Mouse (Mus musculus) liver, embryonic 12.5 days (tissue): ENCODE data around the gene Elfn1. TPM values are rescaled to one million over a fixed set of nuclear protein-coding genes. Genes with fewer than 3 reads are reported as not detected.

Experiments used
- ATAC-seq: fragments of 200-750 bp; cut with Nextera tagmentation; 2 replicates; pipeline ENCODE4 v1.8.0; 2017; ENCODE audit warnings: moderate number of reproducible peaks, mild to moderate bottlenecking, moderate library complexity
- H3K27ac ChIP-seq: fragments of 300-500 bp; sonication (generic); 2 replicates; pipeline ENCODE4 v1.5.1; 2016; ENCODE audit warnings: mild to moderate bottlenecking
- H3K27me3 ChIP-seq: fragments of 300-500 bp; sonication (generic); replicated peaks from 2 replicates; pipeline ENCODE4 v1.6.1; 2016; ENCODE audit warnings: mild to moderate bottlenecking, moderate library complexity
- H3K36me3 ChIP-seq: fragments of 300-500 bp; sonication (generic); 2 replicates; pipeline ENCODE4 v1.6.1; 2016; ENCODE audit warnings: mild to moderate bottlenecking, moderate library complexity
- H3K4me1 ChIP-seq: fragments of 300-500 bp; sonication (generic); 2 replicates; pipeline ENCODE4 v1.6.1; 2016
- H3K4me2 ChIP-seq: fragments of 300-500 bp; sonication (generic); 2 replicates; pipeline ENCODE4 v1.6.1; 2016; ENCODE audit warnings: mild to moderate bottlenecking, moderate library complexity
- H3K4me3 ChIP-seq: fragments of 300-500 bp; sonication (generic); 2 replicates; pipeline ENCODE4 v1.5.1; 2016; ENCODE audit warnings: mild to moderate bottlenecking, moderate library complexity
- H3K9ac ChIP-seq: fragments of 300-500 bp; sonication (generic); 2 replicates; pipeline ENCODE4 v1.6.1; 2016; ENCODE audit warnings: mild to moderate bottlenecking, moderate library complexity
- H3K9me3 ChIP-seq: fragments of 300-500 bp; sonication (generic); replicated peaks from 2 replicates; pipeline ENCODE4 v1.6.1; 2016; ENCODE audit warnings: mild to moderate bottlenecking, moderate library complexity
- WGBS: fragments of 180-500 bp; shearing (Covaris S2); methylation state at CpG from one replicate; pipeline ENCODE4 v1.1.7; 2016; ENCODE audit not compliant: insufficient replicate concordance; 5-methylcytosine and 5-hydroxymethylcytosine counted together
- polyA plus RNA-seq: library from polyadenylated mRNA; unstranded; fragments of >200 nt; fragmentation: Nextera tagmentation; extraction: Ambion mirVana; gene quantifications from 2 replicates; pipeline ENCODE4 v1.2.1, GENCODE M21; 2016

Elfn1 gene
- polyA plus RNA-seq, 1 experiment from 2014 or later, result 0.14 TPM

GRCm38 (mm10) chr5:139921666-139922065 is 13.9 kb downstream of the Elfn1 start:
- no peak for ATAC-seq
- H3K27me3 ChIP-seq, result peaks cover 42% of the 10 kb centered on the region
- H3K4me3 ChIP-seq, result no peak overlapping the region
- no peaks in the 10 kb centered on the region for H3K4me1 ChIP-seq
- H3K27ac ChIP-seq, result no peak overlapping the region
- no peak overlapping the region for H3K4me2 ChIP-seq
- no peak overlapping the region for H3K9ac ChIP-seq
- H3K9me3 ChIP-seq, result 0 out of 2 replicates have a peak, but pooled peaks cover 7% of the 10 kb centered on the region
- H3K36me3 ChIP-seq, result no peaks in the 10 kb centered on the region
- 59% methylated on average over 11 of the region's 11 CpGs for WGBS

- peaks cover 36% of the 10 kb centered on the region for H3K27me3 ChIP-seq
- H3K27ac ChIP-seq, result no peak overlapping the region
- H3K4me3 ChIP-seq, result no peak overlapping the region
- WGBS, result 85% methylated on average over 8 of the region's 8 CpGs
- H3K36me3 ChIP-seq, result no peaks in the 10 kb centered on the region
- no peak overlapping the region for H3K4me2 ChIP-seq
- no peak for ATAC-seq
- 0 out of 2 replicates have a peak, but pooled peaks cover 7% of the 10 kb centered on the region for H3K9me3 ChIP-seq
- no peaks in the 10 kb centered on the region for H3K4me1 ChIP-seq
- no peak overlapping the region for H3K9ac ChIP-seq
Observed at GRCm38 (mm10) chr5:139923867-139924266, 16.1 kb downstream of the Elfn1 start.

GRCm38 (mm10) chr5:139930102-139930501 is 22.4 kb downstream of the Elfn1 start:
- WGBS, result 75% methylated on average over 12 of the region's 12 CpGs
- Histone ChIP-seq H3K4me3 (no peak overlapping the region), H3K36me3 (no peaks in the 10 kb centered on the region), H3K27ac (no peak overlapping the region), H3K27me3 (peaks cover 38% of the 10 kb centered on the region), H3K9me3 (no peaks in the 10 kb centered on the region), H3K4me1 (peaks cover 11% of the 10 kb centered on the region; the same call in 1 of the 2 replicates), H3K4me2 (no peak overlapping the region), H3K9ac (no peak overlapping the region)
- ATAC-seq, result no peak

- Histone ChIP-seq H3K27ac (no peak overlapping the region), H3K27me3 (peaks cover 42% of the 10 kb centered on the region), H3K4me2 (peak overlapping the region; percentile 10; the same call in 1 of the 2 replicates), H3K4me3 (no peak overlapping the region), H3K9me3 (no peaks in the 10 kb centered on the region), H3K9ac (no peak overlapping the region), H3K4me1 (peaks cover 11% of the 10 kb centered on the region; the same call in 1 of the 2 replicates), H3K36me3 (no peaks in the 10 kb centered on the region)
- 3% methylated on average over 12 of the region's 12 CpGs for WGBS
- no peak for ATAC-seq
Observed at GRCm38 (mm10) chr5:139930927-139931351, 23.2 kb downstream of the Elfn1 start.

GRCm38 (mm10) chr5:139931947-139932540 is 24.3 kb downstream of the Elfn1 start:
- Histone ChIP-seq H3K4me2 (no peak overlapping the region), H3K9ac (no peak overlapping the region), H3K27ac (no peak overlapping the region), H3K4me1 (peaks cover 11% of the 10 kb centered on the region; the same call in 1 of the 2 replicates), H3K36me3 (no peaks in the 10 kb centered on the region), H3K4me3 (no peak overlapping the region), H3K9me3 (no peaks in the 10 kb centered on the region), H3K27me3 (peaks cover 40% of the 10 kb centered on the region)
- no peak for ATAC-seq
- WGBS, result 45% methylated on average over 15 of the region's 15 CpGs

GRCm38 (mm10) chr5:139932595-139933271 is 25.0 kb downstream of the Elfn1 start:
- Histone ChIP-seq H3K4me1 (peaks cover 11% of the 10 kb centered on the region; the same call in 1 of the 2 replicates), H3K4me3 (no peak overlapping the region), H3K27me3 (peaks cover 33% of the 10 kb centered on the region), H3K4me2 (no peak overlapping the region), H3K9me3 (no peaks in the 10 kb centered on the region), H3K27ac (no peak overlapping the region), H3K9ac (no peak overlapping the region), H3K36me3 (no peaks in the 10 kb centered on the region)
- 30% methylated on average over 13 of the region's 13 CpGs for WGBS
- ATAC-seq, result no peak

GRCm38 (mm10) chr5:139933476-139933875 is 25.7 kb downstream of the Elfn1 start:
- 33% methylated on average over 7 of the region's 7 CpGs for WGBS
- no peak overlapping the region for H3K27ac ChIP-seq
- no peak overlapping the region for H3K4me3 ChIP-seq
- no peaks in the 10 kb centered on the region for H3K9me3 ChIP-seq
- no peaks in the 10 kb centered on the region for H3K36me3 ChIP-seq
- H3K27me3 ChIP-seq, result peaks cover 32% of the 10 kb centered on the region
- no peak overlapping the region for H3K4me2 ChIP-seq
- no peak for ATAC-seq
- H3K9ac ChIP-seq, result no peak overlapping the region
- H3K4me1 ChIP-seq, result peaks cover 11% of the 10 kb centered on the region; the same call in 1 of the 2 replicates

GRCm38 (mm10) chr5:139936431-139936830 is 28.7 kb downstream of the Elfn1 start:
- Histone ChIP-seq H3K36me3 (no peaks in the 10 kb centered on the region), H3K9ac (no peak overlapping the region), H3K4me3 (no peak overlapping the region), H3K4me1 (peaks cover 7% of the 10 kb centered on the region; the same call in 1 of the 2 replicates), H3K9me3 (peaks cover 6% of the 10 kb centered on the region; the same call in 1 of the 2 replicates), H3K4me2 (no peak overlapping the region), H3K27me3 (peaks cover 21% of the 10 kb centered on the region), H3K27ac (no peak overlapping the region)
- ATAC-seq, result no peak
- WGBS, result 67% methylated on average over 13 of the region's 13 CpGs

GRCm38 (mm10) chr5:139944697-139945096 is 37.0 kb downstream of the Elfn1 start:
- H3K4me3 ChIP-seq, result no peak overlapping the region
- H3K4me1 ChIP-seq, result no peaks in the 10 kb centered on the region
- no peaks in the 10 kb centered on the region for H3K36me3 ChIP-seq
- H3K27me3 ChIP-seq, result no peaks in the 10 kb centered on the region
- ATAC-seq, result no peak
- no peak overlapping the region for H3K4me2 ChIP-seq
- peaks cover 6% of the 10 kb centered on the region; the same call in 1 of the 2 replicates for H3K9me3 ChIP-seq
- H3K27ac ChIP-seq, result no peak overlapping the region
- H3K9ac ChIP-seq, result no peak overlapping the region
- WGBS, result 18% methylated on average over 7 of the region's 7 CpGs

GRCm38 (mm10) chr5:139945715-139946364 is 38.1 kb downstream of the Elfn1 start:
- no peak overlapping the region for H3K9ac ChIP-seq
- no peak for ATAC-seq
- WGBS, result 56% methylated on average over 12 of the region's 12 CpGs
- no peak overlapping the region for H3K4me2 ChIP-seq
- no peak overlapping the region for H3K27ac ChIP-seq
- H3K4me1 ChIP-seq, result no peaks in the 10 kb centered on the region
- H3K9me3 ChIP-seq, result peaks cover under 1% of the 10 kb centered on the region; the same call in 1 of the 2 replicates
- no peaks in the 10 kb centered on the region for H3K36me3 ChIP-seq
- H3K4me3 ChIP-seq, result no peak overlapping the region
- H3K27me3 ChIP-seq, result no peaks in the 10 kb centered on the region

- Histone ChIP-seq H3K9ac (no peak overlapping the region), H3K27me3 (no peaks in the 10 kb centered on the region), H3K9me3 (no peaks in the 10 kb centered on the region), H3K36me3 (no peaks in the 10 kb centered on the region), H3K4me2 (no peak overlapping the region), H3K27ac (no peak overlapping the region), H3K4me1 (no peaks in the 10 kb centered on the region), H3K4me3 (no peak overlapping the region)
- WGBS, result 82% methylated on average over 5 of the region's 5 CpGs
- no peak for ATAC-seq
Observed at GRCm38 (mm10) chr5:139947446-139947845, 39.7 kb downstream of the Elfn1 start.

- 62% methylated on average over 4 of the region's 4 CpGs for WGBS
- ATAC-seq, result no peak
Observed at GRCm38 (mm10) chr5:139948552-139948951, 40.8 kb downstream of the Elfn1 start.

More at GRCm38 (mm10) chr5:139948552-139948951, 40.8 kb downstream of the Elfn1 start:
- Histone ChIP-seq H3K9ac (no peak overlapping the region), H3K9me3 (no peaks in the 10 kb centered on the region), H3K27ac (no peak overlapping the region), H3K36me3 (no peaks in the 10 kb centered on the region), H3K4me2 (no peak overlapping the region), H3K4me1 (no peaks in the 10 kb centered on the region), H3K4me3 (no peak overlapping the region), H3K27me3 (no peaks in the 10 kb centered on the region)
